Mouse (Mus musculus): ENCODE results near the gene Arxes1.
"Not testable (repeated sequence)": the region's sequence is repeated elsewhere in the genome, so short reads cannot be mapped to it uniquely, and the experiment has no call there.

Gene Arxes1

DNA sequence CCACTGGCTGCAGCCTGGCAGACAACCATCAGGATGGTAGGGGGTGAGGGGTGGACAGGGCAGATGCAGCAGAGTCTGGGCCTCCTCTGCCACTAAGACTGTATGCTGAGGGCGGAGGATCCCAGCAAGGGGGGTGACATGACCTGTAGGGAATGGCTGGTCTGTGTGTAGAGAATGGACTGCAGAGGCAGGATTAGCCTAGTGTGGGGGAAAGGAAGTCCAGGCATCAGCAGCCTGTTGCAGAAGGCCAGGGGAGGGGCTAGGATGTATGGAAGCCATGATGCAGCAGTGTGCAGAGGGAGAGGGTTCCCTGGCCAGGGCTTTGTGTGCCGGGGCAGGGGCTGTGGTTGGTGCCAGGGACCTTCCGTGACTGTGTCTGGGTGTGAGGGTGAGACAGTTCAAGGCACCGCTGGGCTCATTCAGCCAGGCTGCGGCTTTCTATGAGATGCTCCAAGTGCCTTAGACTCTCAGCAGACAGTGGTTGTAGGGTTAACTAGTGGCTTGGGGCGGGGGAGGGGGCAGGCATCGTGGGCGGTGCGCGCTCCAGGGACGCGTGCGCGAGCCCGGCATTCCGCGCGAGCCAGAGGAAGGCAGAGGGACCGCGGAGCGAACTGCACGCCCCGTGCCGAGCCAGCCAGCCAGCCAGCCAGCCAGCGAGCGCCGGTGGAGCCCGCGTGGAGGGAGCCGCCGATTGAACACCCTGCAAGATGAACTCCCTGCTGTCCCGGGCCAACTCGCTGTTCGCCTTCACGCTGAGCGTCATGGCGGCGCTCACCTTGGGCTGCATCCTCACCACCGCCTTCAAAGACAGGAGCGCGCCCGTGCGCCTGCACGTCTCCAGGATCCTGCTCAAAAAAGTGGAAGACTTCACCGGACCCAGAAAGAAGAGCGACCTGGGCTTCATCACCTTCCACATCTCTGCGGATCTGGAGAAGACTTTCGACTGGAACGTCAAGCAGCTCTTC, at the start of gene Arxes1:
Arxes1 (plus strand) TSS at position 569 of the 965 bp plus-strand sequence.
- not testable (repeated sequence) for DNase-seq (ENCODE audit: low spot score)

GRCm38 (mm10) chrX:135984539-135985260, 48.5 kb upstream of the Arxes1 start:
- no peak for DNase-seq (ENCODE audit: low spot score)

GRCm38 (mm10) chrX:135986267-135986666, 46.9 kb upstream of the Arxes1 start:
- no peak for DNase-seq (ENCODE audit: low spot score)

DNA sequence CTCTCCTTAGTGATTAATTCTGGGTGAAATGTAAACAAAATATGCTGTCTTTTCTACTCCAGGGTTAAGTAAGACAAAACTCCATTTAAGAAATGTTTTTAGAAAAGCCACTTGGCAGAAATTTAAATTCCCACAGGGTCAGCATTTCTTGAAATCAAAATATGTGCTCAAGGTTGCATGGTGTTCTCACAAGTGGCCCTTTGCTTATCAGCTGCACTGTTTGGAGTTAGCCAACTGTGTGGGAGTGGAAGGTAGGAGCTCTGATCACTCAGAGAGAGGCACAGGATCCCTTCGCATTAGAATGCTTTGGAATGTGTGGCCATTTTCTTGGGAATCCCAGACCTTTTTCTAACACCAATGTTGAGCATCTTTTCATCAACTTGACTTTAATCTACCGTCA, 42.5 kb upstream of the Arxes1 start:
- no peak for DNase-seq (ENCODE audit: low spot score)

GRCm38 (mm10) chrX:135993192-135993594, 40.0 kb upstream of the Arxes1 start:
- DNase-seq (ENCODE audit: low spot score): not testable (repeated sequence)

- DNase-seq (ENCODE audit: low spot score): not testable (repeated sequence)
Observed at GRCm38 (mm10) chrX:135993664-135994119, 39.5 kb upstream of the Arxes1 start, which contains the start of gene Arxes2. Gene Arxes2 (plus strand): TSS chrX:135993824.

- DNase-seq (ENCODE audit: low spot score): no peak
Observed at GRCm38 (mm10) chrX:136007199-136007843, 25.8 kb upstream of the Arxes1 start.

DNA sequence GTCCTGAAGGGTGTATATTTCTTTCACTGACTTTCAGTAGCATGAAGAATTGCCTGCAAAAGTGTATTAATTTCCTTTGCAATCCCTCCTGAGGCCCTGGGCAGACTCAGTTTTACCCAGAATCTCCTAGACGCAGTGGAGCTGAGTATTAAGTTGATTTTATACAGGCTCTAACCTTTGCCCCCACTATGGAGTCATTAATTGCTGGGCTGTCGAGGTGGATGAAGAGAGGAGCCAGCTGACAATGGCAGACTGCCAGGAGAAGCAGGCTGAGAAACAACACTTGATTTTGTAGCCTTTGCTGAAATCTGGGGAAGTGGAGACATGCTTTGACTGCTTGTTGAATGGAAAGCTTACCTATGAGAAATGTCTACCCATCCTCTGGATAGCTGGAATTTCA, 18.8 kb upstream of the Arxes1 start:
- no peak for DNase-seq (ENCODE audit: low spot score)

DNA sequence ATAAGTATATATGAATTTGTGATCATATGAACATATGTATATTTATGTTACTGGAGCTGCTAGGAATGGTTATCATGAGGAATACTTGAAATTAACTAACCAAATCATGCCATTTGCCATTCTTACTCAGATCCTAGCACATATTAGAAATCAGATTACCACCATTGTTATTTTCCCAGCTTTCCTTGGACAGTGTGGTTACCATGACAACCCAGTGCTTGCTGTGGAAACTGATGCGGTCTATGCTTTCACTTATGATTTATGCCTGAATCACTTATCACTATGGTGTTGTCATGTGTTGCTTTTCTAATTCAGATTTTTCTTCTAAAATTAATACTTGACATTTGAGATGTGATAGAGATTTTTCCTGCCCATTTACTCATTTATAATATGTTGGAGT, 2.8 kb upstream of the Arxes1 start:
- DNase-seq (ENCODE audit: low spot score): no peak

GRCm38 (mm10) chrX:136043726-136044125, 10.6 kb downstream of the Arxes1 start:
- DNase-seq (ENCODE audit: low spot score): no peak

GRCm38 (mm10) chrX:136047528-136047927, 14.4 kb downstream of the Arxes1 start:
- peak; percentile 48 for DNase-seq (ENCODE audit: low spot score)

DNA sequence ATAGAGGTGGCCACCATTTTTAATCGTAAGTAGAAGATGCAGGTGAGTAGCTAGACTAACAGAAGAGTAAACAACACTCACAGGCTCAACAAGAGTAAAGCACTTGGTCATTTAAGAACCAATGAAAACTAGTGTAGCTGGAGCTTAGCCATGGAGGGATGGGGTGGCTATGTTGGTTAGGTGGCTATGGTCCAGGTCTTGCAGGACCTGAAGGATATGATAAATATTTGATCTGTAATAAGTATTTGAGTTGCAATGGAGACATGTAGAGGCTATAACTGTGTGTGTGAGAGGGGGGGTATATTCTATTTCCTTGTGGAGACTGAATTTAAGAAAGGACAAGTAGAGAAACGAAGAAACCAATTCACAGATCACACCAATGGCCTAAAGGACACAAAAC, 18.1 kb downstream of the Arxes1 start:
- no peak for DNase-seq (ENCODE audit: low spot score)

DNA sequence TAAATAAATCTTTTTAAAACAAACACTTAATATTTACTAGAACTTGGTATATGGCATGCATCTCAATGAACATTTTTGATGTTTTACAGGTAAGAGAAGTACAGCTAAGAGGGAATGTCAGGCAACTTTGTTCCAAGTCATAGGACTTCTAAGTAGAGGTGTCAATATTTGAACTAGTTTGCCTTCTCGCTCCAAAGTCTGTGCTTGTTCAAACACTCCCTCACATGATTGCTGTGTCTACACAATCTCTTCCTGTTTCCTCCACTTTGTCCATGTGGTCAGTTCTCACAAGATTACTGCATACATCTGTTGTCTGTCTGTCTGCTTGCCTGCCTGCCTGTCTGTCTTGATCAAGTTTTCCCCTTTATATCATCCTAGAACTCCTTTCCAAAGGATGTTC, 27.5 kb downstream of the Arxes1 start:
- no peak for DNase-seq (ENCODE audit: low spot score)

DNA sequence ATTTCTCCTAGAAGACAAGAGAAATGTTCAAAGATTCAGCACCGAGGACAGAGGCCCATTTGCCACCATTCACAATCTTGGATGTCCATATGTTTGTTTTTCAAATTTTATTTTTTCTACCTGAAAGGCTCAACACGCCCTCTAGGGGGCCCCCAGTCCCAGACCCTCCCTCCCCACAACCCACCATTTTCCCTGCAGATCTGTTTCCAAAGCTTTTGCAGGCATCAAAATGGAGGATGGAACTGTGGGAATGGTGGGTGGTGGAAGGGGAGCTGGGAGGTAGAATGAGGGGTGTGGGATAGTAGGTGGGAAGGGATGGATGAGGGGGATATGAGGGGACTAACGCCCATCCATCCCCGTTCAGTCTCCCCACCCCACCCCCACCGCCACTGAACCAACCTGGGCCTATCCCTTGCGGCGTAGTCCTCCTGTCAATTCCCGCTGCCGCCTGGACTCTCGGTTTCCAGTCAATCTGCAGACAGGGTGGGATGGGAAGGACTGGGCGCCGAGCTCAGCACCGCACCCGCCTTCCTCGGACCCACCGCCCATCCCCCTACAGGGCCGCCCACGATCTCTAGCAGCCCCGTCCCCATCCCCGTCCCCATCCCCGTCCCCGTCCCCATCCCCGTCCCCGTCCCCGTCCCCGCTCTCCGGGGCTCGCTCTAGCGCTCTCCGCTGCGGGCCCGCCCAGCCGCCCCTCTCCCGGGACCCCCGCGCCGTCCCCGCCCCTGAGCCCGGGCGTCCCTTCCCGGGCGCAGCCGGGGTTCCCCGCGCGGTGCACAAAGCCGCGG, 34.2 kb downstream of the Arxes1 start:
- DNase-seq (ENCODE audit: low spot score): not testable (repeated sequence)

- DNase-seq (ENCODE audit: low spot score): not testable (repeated sequence)
Observed at GRCm38 (mm10) chrX:136068020-136068419, 34.9 kb downstream of the Arxes1 start, which contains the start of gene Bex2. Gene Bex2 (minus strand): TSS chrX:136068236.

Measured in c-Kit-positive CD71-positive TER-119-positive erythroid progenitor cells, embryonic 14.5 days (primary cell).